Mouse (Mus musculus): ENCODE results near the gene Nop56.

The Nop56 gene

GRCm38 (mm10) chr2:130295331-130296133 lies 21.3 kb downstream of the Nop56 start:
- DNase-seq (ENCODE audit: low spot score in 2 of 2): peak in 1 of 2 experiments; percentile 43

- no peak for DNase-seq (ENCODE audit: low spot score in 2 of 2)
Observed at GRCm38 (mm10) chr2:130296134-130296745, 22.0 kb downstream of the Nop56 start.

- no peak for DNase-seq (ENCODE audit: low spot score in 2 of 2)
Observed at GRCm38 (mm10) chr2:130297580-130297979, 23.4 kb downstream of the Nop56 start.

GRCm38 (mm10) chr2:130303014-130303413 lies 28.8 kb downstream of the Nop56 start:
- DNase-seq (ENCODE audit: low spot score in 2 of 2): no peak

- no peak for DNase-seq (ENCODE audit: low spot score in 2 of 2)
Observed at GRCm38 (mm10) chr2:130327057-130327456, 52.8 kb downstream of the Nop56 start.
